Mouse (Mus musculus) urinary bladder, adult 18-20 months (tissue): ENCODE measurements around the gene Nod1.

ENCODE experiments used
- DNase-seq, 2 experiments: peaks; one replicate each; pipeline ENCODE4 v3.0.0; 2022; ENCODE audit warnings: low spot score in 2 of 2, mixed read lengths in 2 of 2

Gene Nod1

DNA sequence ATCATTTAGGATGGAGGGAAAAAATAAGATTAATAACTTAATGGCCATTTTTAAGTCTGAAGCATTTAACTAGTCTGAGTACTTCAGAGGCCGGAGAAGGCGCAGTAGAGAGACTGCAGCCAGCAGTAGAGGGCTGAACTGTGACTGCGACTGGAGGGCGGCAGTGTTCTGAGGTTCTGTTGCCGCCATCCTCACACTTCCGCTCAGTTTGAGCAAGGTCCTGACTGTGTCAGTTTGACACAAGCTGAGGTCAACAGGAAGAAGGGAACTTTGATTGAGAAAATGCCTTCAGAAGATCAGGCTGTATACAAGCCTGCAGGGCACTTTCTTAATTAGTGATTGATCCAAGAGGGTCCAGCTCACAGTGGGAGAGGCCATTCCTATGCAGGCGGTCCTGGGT, 86.2 kb downstream of the Nod1 start:
- DNase-seq = no peak

DNA sequence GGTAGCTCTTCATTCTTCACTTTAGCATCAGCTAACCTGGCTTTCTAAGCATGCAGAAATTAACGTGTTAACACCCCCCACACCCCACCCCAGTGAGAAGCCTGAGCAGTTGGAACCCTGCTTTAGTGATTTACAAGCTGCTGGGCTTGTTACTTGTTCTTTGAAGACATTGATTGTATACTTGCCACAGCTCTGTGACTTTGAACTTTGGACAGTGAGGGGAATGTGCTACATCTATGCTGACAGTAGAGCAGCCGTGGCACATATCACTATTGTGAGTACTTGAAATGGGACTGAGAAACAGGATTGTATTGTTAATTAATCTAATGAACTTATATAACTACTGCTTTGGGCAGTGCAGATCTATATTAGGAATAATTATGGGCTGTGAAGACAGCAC, 89.0 kb downstream of the Nod1 start:
- no peak for DNase-seq

DNA sequence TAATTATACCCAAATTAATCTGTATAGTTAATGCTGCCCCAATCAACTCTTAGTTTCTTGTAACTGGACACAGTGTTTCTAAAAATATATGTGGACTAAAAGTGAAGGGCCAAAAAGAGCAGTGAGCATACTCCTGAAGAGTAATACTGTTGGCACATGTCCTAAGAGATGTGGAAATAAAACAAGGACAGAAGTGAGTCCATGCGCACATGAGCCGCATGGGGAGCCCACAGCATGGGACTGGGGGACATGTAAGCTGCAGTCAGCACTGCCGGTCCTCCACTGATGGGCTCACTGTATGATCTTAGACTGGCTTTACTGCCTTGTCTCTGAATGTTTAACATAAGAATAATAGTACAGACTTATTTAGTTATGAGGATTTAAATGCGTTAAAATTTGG, 92.3 kb downstream of the Nod1 start:
- no peak for DNase-seq

DNA sequence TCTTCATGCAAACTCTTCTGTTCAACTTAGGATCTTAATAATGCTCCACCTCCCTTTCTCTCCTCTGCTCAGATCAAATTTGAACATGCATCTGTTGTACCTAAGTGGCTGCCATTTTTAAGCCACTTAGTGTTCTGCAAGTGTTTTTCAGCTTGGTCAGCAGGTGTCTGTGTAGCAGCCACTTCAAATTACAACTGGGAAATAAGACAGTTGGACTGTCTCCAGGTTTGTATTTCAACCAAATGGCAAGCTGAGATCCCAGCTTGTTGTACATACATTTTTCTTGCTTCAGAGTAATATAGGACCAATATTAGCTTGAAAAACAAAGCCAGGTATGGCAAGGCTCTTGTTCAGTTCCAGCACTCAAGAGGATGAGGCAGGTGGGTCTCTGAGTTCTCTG, 93.9 kb downstream of the Nod1 start:
- no peak for DNase-seq

DNA sequence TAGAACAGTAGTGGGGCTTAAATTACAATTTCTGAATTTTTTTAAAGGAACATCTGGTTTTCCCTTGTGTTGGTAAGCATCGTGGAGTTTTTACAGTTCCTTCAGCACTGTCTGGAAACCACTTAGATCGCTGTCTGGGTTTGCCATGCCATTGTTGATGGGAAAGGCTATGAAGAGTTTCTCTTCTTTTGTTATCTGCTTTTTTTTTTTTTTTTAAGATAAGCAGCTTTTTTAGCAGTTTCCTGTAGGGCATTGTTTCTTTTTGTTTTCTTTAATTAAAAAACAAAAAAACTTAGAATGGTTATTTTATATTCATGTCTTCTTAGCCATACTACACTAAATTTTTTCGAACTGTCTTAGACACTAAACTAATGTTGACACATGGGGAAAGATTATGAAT, 94.8 kb downstream of the Nod1 start:
- DNase-seq = no peak

DNA sequence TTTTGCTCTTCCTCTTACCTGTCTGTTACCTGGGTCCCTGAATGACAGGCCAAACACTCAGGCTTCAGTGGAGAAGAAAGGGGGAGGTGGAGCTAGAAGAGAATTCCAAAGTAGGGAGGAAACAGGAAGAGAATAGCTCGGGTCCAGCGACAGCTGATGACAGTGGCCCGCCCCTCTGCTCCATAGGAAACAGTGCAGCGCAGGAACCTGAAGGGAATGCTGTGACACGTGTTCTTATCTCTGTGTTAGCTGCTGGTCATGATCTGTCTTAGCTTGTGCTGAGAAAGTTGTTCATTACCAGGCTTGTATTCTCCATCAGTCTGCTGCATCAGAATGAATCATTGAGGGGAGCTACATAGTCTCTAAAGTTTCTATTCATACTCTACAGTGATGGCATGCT, 95.6 kb downstream of the Nod1 start:
- no peak for DNase-seq
